Mouse (Mus musculus) MEL-GATA-1-ER (cell line): ENCODE measurements around the gene Nme7.

ENCODE experiments used
- DNase-seq: peaks from one replicate; pipeline ENCODE4 v3.0.0-alpha.2; 2012; ENCODE audit warnings: low read depth; ENCODE audit errors: extremely low read depth

Gene Nme7

GRCm38 (mm10) chr1:164303821-164304220 lies at the start of gene Nme7:
Gene Nme7 (plus strand): TSS chr1:164304121.
- DNase-seq, result no peak

GRCm38 (mm10) chr1:164254836-164255235 lies 49.1 kb upstream of the Nme7 start:
- no peak for DNase-seq

- no peak for DNase-seq
Observed at GRCm38 (mm10) chr1:164260171-164261028, 43.5 kb upstream of the Nme7 start.

- DNase-seq, result no peak
Observed at GRCm38 (mm10) chr1:164261553-164261952, 42.4 kb upstream of the Nme7 start.

GRCm38 (mm10) chr1:164270941-164271340 lies 33.0 kb upstream of the Nme7 start:
- DNase-seq, result no peak

- DNase-seq, result no peak
Observed at GRCm38 (mm10) chr1:164273659-164274058, 30.3 kb upstream of the Nme7 start.

- DNase-seq, result peak; percentile 93
Observed at GRCm38 (mm10) chr1:164275455-164275954, 28.4 kb upstream of the Nme7 start, which contains the start of gene Ccdc181. Gene Ccdc181 (plus strand): TSS chr1:164275585.

- peak; percentile 27 for DNase-seq
Observed at GRCm38 (mm10) chr1:164276552-164276951, 27.4 kb upstream of the Nme7 start.

GRCm38 (mm10) chr1:164279332-164279731 lies 24.6 kb upstream of the Nme7 start:
- DNase-seq, result no peak

- DNase-seq, result no peak
Observed at GRCm38 (mm10) chr1:164284007-164284406, 19.9 kb upstream of the Nme7 start.

GRCm38 (mm10) chr1:164287406-164287805 lies 16.5 kb upstream of the Nme7 start:
- DNase-seq, result no peak

GRCm38 (mm10) chr1:164292040-164292439 lies 11.9 kb upstream of the Nme7 start:
- no peak for DNase-seq

- no peak for DNase-seq
Observed at GRCm38 (mm10) chr1:164294071-164294470, 9.8 kb upstream of the Nme7 start.

- no peak for DNase-seq
Observed at GRCm38 (mm10) chr1:164296473-164296872, 7.4 kb upstream of the Nme7 start.

- DNase-seq, result no peak
Observed at GRCm38 (mm10) chr1:164301949-164302348, 2.0 kb upstream of the Nme7 start.

- DNase-seq, result peak; percentile 93
Observed at GRCm38 (mm10) chr1:164307124-164307751, 3.3 kb downstream of the Nme7 start, which contains the start of gene Blzf1. Gene Blzf1 (minus strand): TSS chr1:164307489.

GRCm38 (mm10) chr1:164307922-164308321 lies 4.0 kb downstream of the Nme7 start:
- DNase-seq, result no peak

- DNase-seq, result peak; percentile 25
Observed at GRCm38 (mm10) chr1:164314085-164314484, 10.2 kb downstream of the Nme7 start.

- DNase-seq, result peak; percentile 29
Observed at GRCm38 (mm10) chr1:164315266-164315665, 11.3 kb downstream of the Nme7 start.

GRCm38 (mm10) chr1:164316697-164317096 lies 12.8 kb downstream of the Nme7 start:
- peak; percentile 21 for DNase-seq

- DNase-seq, result no peak
Observed at GRCm38 (mm10) chr1:164317261-164317660, 13.3 kb downstream of the Nme7 start.

GRCm38 (mm10) chr1:164318474-164318873 lies 14.6 kb downstream of the Nme7 start:
- DNase-seq, result no peak
